Mouse (Mus musculus) small intestine, adult 2 months (tissue): ENCODE measurements around the gene Palb2.
"Not testable (repeated sequence)": the region's sequence is repeated elsewhere in the genome, so short reads cannot be mapped to it uniquely, and the experiment has no call there.

Source experiments
- CTCF ChIP-seq: fragments of 200-500 bp; IDR thresholded peaks from 2 replicates; pipeline ENCODE4 v1.5.1; 2012; ENCODE audit warnings: low read depth, mild to moderate bottlenecking, control low read depth, inconsistent platforms, low read length, moderate library complexity, mixed read lengths; ENCODE audit not compliant: insufficient replicate concordance, insufficient read length; ENCODE audit errors: extremely low read depth
- POLR2A ChIP-seq: fragments of 200-500 bp; IDR thresholded peaks from 2 replicates; pipeline ENCODE4 v1.6.1; 2012; ENCODE audit warnings: low read depth, mild to moderate bottlenecking, control low read depth, inconsistent platforms, low read length, moderate library complexity

DNA sequence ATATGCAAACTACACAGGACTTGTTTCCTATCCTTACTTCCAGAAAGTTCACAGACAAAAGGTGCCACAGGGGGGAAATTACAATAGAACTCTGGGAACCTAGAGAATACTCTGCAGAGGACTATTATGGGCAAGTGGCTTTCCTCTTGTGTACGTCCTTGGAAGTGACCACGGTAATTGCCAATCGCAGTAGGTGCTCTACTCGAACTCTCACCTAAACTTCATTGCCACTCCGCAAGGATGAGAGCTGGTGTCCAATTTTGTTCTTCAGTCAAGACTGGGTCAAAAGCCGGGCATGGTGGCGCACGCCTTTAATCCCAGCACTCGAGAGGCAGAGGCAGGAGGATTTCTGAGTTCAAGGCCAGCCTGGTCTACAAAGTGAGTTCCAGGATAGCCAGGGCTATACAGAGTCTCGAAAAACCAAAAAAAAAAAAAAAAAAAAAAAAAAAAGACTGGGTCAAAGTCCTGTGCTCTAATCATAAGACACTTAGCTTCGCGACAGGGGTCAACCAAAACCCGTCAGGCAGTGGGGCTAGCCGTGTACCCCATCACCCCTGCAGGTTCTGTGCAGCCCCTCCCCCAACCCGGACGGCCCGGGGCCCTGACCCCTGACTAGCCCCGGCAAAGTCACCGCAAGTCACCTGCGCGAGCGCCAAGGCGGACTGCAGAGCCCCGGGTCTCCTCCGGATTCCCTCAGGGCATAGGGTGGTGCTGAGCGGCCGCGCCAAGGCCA, 31.6 kb downstream of the Palb2 start:
- not testable (repeated sequence) for TF ChIP-seq CTCF, POLR2A
